Mouse (Mus musculus): ENCODE data around the gene Dpp6. TPM values are rescaled to one million over a fixed set of nuclear protein-coding genes. Genes with fewer than 3 reads are reported as not detected.

The Dpp6 gene
- polyA plus RNA-seq, 1 experiment from 2014 or later: 0.17 TPM

DNA sequence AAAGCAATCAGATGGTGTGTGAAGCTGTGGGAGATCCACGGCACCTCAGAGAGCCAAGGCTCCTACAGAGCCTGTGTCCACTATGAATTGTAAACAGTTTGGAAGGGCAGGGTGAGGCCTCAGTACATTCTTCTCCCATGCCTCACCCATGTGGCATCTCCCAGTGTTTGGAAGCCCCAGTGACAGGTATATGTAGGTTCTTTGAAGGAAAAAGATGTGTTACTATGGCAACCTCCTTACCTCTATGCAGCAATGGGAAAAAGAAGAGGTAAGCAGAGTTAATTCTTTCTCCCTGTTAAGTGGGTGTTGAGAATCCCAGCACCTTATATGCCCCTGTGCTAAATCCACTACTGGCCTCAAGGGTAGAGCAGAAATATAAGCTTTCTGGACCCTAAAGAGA lies 351.5 kb downstream of the Dpp6 start:
- H3K4me3 ChIP-seq (ENCODE audit: low read depth, low read length): no peak overlapping the region
- WGBS (ENCODE audit: insufficient replicate concordance): 64% methylated on average over 1 of the region's 1 CpGs

DNA sequence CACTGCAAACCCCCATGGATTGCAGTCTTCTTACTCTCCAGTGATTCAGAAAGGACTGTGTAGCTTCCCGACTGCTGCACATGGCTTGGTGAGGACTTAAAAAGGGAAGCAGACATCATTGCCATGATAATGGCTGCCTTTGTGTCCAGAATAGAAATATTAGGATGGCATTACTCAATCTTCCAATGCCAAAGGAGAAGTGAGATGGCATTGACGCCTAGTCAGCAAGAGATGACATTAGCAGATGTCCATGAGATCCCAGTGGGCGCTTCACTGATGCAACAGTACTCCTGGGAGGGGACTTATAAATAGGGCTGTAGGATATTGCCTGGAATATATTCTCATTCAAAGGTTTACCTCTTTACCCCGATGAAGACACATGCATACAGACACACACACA lies 368.0 kb downstream of the Dpp6 start:
- Histone ChIP-seq H3K4me3 (ENCODE audit: low read depth, low read length) (no peak overlapping the region), H3K4me2 (ENCODE audit: low read depth, low read length) (no peak overlapping the region), H3K4me1 (ENCODE audit: control insufficient read depth, low read depth, low read length) (no peaks in the 10 kb centered on the region), H3K36me3 (ENCODE audit: control insufficient read depth, insufficient read depth) (no peaks in the 10 kb centered on the region), H3K9me3 (replicated peaks; ENCODE audit: control insufficient read depth, low read length) (no peaks in the 10 kb centered on the region), H3K9ac (ENCODE audit: low read depth, low read length) (no peak overlapping the region), H3K27ac (ENCODE audit: low read length) (no peak overlapping the region), H3K27me3 (ENCODE audit: control insufficient read depth, insufficient read depth, low read depth, low read length) (no peaks in the 10 kb centered on the region)
- WGBS (ENCODE audit: insufficient replicate concordance): 50% methylated on average over 4 of the region's 4 CpGs
- ATAC-seq (ENCODE audit: low read depth): no peak

More for the DNA sequence above, 351.5 kb downstream of the Dpp6 start:
- Histone ChIP-seq H3K9me3 (replicated peaks; ENCODE audit: control insufficient read depth, low read length) (no peaks in the 10 kb centered on the region), H3K27me3 (ENCODE audit: control insufficient read depth, insufficient read depth, low read depth, low read length) (no peaks in the 10 kb centered on the region), H3K4me1 (ENCODE audit: control insufficient read depth, low read depth, low read length) (no peaks in the 10 kb centered on the region), H3K36me3 (ENCODE audit: control insufficient read depth, insufficient read depth) (no peaks in the 10 kb centered on the region), H3K9ac (ENCODE audit: low read depth, low read length) (no peak overlapping the region), H3K27ac (ENCODE audit: low read length) (no peak overlapping the region), H3K4me2 (ENCODE audit: low read depth, low read length) (no peak overlapping the region)
- no peak for ATAC-seq (ENCODE audit: low read depth)

DNA sequence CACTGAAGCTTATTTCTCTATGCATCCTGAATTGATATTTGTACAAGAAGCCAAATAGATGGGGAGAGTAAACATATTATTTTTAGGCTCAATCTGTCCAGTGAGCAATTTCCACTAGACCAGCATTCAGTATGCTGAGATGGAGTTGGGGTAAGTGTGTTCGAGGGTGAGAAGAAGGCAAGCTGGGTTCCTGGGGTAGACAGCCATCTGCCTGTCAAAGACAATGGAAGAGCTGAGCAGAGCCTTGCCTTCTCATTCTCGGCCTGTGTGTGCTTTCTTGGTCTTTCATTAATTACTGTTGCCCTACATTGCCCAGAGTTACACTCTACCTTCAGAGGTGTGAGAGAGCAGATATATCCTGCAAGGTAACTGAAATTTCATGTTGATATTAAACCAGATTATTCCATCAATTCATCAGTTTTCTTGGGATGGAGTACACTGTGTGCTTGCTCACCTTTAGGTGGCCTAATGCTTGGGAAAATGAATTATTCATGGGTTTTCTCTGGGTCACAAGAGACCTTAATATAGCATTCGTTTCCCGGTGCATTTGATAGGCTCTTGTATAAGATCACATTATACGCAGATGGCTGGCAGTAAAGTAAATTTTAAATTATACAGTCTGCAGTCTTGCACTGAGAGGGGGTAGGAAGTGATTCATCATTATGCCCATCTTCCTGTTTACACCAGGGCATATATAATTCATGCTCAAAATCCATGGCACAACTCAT lies 374.4 kb downstream of the Dpp6 start:
- Histone ChIP-seq H3K27me3 (ENCODE audit: control insufficient read depth, insufficient read depth, low read depth, low read length) (no peaks in the 10 kb centered on the region), H3K4me2 (ENCODE audit: low read depth, low read length) (no peak overlapping the region), H3K27ac (ENCODE audit: low read length) (no peak overlapping the region), H3K36me3 (ENCODE audit: control insufficient read depth, insufficient read depth) (no peaks in the 10 kb centered on the region), H3K9me3 (replicated peaks; ENCODE audit: control insufficient read depth, low read length) (no peaks in the 10 kb centered on the region), H3K4me1 (ENCODE audit: control insufficient read depth, low read depth, low read length) (no peaks in the 10 kb centered on the region), H3K9ac (ENCODE audit: low read depth, low read length) (no peak overlapping the region), H3K4me3 (ENCODE audit: low read depth, low read length) (no peak overlapping the region)
- WGBS (ENCODE audit: insufficient replicate concordance): 54% methylated on average over 5 of the region's 5 CpGs
- no peak for ATAC-seq (ENCODE audit: low read depth)

DNA sequence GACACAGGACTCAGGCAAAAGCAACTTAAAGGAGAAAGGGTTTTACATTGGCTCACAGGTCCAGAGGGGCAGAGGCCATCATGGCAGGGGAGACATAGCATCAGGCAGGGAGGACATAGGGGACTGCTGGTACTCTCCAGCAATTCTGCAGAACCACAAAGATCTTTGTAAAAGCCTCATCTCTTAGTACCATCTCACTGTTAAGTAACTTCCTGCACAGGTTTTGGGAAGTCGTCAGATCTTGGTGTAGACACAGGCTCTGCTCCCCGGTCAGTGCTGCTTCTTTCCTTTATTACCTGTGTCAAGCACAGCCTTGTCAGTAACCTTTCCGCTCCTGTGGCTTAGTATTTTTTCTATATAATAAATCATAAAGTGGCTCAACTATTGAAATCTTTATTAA lies 377.2 kb downstream of the Dpp6 start:
- no peak for ATAC-seq (ENCODE audit: low read depth)
- Histone ChIP-seq H3K4me2 (ENCODE audit: low read depth, low read length) (no peak overlapping the region), H3K9ac (ENCODE audit: low read depth, low read length) (no peak overlapping the region), H3K36me3 (ENCODE audit: control insufficient read depth, insufficient read depth) (no peaks in the 10 kb centered on the region), H3K4me1 (ENCODE audit: control insufficient read depth, low read depth, low read length) (no peaks in the 10 kb centered on the region), H3K27ac (ENCODE audit: low read length) (no peak overlapping the region), H3K9me3 (replicated peaks; ENCODE audit: control insufficient read depth, low read length) (no peaks in the 10 kb centered on the region), H3K27me3 (ENCODE audit: control insufficient read depth, insufficient read depth, low read depth, low read length) (no peaks in the 10 kb centered on the region), H3K4me3 (ENCODE audit: low read depth, low read length) (no peak overlapping the region)
- 34% methylated on average over 3 of the region's 3 CpGs for WGBS (ENCODE audit: insufficient replicate concordance)

DNA sequence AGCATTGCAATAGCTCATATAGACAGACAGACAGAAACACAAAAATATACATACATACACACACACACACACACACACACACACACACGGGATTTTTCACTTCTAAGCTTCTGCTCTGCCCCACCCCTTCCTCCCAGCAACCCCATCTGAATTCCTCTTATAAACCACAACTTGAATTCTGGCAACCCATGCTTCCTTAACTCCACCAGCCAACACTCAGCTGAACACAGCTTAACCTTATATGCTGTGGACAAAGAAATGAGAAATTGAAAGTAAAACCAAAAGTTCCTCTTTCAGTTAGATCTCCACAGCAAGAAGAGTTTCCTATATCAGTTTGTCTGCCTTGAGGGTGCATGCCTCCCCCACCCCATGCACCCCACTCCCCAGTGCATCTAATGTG lies 378.0 kb downstream of the Dpp6 start:
- H3K36me3 ChIP-seq (ENCODE audit: control insufficient read depth, insufficient read depth): no peaks in the 10 kb centered on the region
- H3K4me2 ChIP-seq (ENCODE audit: low read depth, low read length): no peak overlapping the region
- no peak overlapping the region for H3K4me3 ChIP-seq (ENCODE audit: low read depth, low read length)
- H3K27ac ChIP-seq (ENCODE audit: low read length): no peak overlapping the region
- H3K9ac ChIP-seq (ENCODE audit: low read depth, low read length): no peak overlapping the region
- 20% methylated on average over 1 of the region's 1 CpGs for WGBS (ENCODE audit: insufficient replicate concordance)
- H3K27me3 ChIP-seq (ENCODE audit: control insufficient read depth, insufficient read depth, low read depth, low read length): no peaks in the 10 kb centered on the region
- no peaks in the 10 kb centered on the region for H3K4me1 ChIP-seq (ENCODE audit: control insufficient read depth, low read depth, low read length)
- ATAC-seq (ENCODE audit: low read depth): no peak
- no peaks in the 10 kb centered on the region for H3K9me3 ChIP-seq (replicated peaks; ENCODE audit: control insufficient read depth, low read length)

DNA sequence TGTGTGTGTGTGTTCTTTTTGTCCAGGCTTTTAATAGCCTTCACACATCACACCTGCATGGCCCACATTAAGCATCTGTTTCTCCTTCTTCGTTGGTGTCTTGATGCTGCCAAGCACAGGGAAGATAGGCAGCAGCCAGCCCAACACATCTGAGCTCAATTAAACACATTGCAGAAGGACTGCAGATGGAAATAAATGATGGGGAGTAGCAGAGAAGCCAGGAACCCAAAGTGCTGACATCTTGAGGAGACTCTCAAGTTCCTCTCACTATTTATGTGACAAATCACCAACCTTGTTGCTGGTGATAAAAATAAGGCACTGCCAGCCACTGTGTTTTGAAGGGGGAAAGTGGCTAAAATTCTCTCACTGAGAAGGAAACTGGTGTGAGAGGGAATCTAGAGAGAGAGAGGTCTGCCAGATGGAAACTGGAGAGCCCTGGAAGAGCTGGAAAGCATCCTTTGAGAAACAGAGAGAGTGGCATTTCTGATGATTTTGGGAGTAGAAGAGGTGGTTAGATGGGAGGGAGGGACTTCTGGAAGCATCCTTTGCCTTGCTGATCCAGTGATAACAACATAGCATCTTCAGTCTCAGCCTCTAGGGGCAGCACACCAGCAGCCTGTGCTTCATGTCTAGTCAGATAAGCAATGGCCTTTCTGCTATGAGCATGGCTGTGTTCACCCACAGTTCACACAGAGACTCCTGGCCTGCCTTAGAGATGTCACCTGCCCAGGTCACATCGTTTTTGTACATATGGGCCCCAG lies 383.8 kb downstream of the Dpp6 start:
- Histone ChIP-seq H3K4me3 (ENCODE audit: low read depth, low read length) (no peak overlapping the region), H3K36me3 (ENCODE audit: control insufficient read depth, insufficient read depth) (no peaks in the 10 kb centered on the region), H3K9ac (ENCODE audit: low read depth, low read length) (no peak overlapping the region), H3K27me3 (ENCODE audit: control insufficient read depth, insufficient read depth, low read depth, low read length) (no peaks in the 10 kb centered on the region), H3K4me1 (ENCODE audit: control insufficient read depth, low read depth, low read length) (no peaks in the 10 kb centered on the region), H3K27ac (ENCODE audit: low read length) (no peak overlapping the region), H3K9me3 (replicated peaks; ENCODE audit: control insufficient read depth, low read length) (no peaks in the 10 kb centered on the region), H3K4me2 (ENCODE audit: low read depth, low read length) (no peak overlapping the region)
- 38% methylated on average over 2 of the region's 2 CpGs for WGBS (ENCODE audit: insufficient replicate concordance)
- no peak for ATAC-seq (ENCODE audit: low read depth)

DNA sequence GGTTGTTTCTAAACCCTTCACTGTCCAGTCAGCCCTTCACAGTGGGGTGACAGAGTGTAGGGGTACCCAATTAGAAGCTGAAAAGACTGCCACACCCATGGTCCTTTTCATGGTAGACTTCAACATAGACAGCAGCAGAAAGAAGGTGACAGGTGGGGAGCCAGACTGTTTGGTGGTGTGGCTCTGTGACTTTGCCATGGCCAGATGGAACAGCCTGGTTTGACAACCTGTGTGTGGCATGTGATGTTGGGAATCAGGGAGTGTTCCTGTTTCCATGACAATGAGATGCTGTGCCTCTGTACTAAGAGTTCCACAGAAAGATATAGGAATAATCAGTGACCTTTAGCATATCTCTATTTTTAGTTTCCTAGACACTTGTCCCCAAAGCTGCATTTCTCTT lies 386.1 kb downstream of the Dpp6 start:
- Histone ChIP-seq H3K4me2 (ENCODE audit: low read depth, low read length) (no peak overlapping the region), H3K4me1 (ENCODE audit: control insufficient read depth, low read depth, low read length) (no peaks in the 10 kb centered on the region), H3K27me3 (ENCODE audit: control insufficient read depth, insufficient read depth, low read depth, low read length) (no peaks in the 10 kb centered on the region), H3K9ac (ENCODE audit: low read depth, low read length) (no peak overlapping the region), H3K27ac (ENCODE audit: low read length) (no peak overlapping the region), H3K36me3 (ENCODE audit: control insufficient read depth, insufficient read depth) (no peaks in the 10 kb centered on the region), H3K9me3 (replicated peaks; ENCODE audit: control insufficient read depth, low read length) (no peaks in the 10 kb centered on the region), H3K4me3 (ENCODE audit: low read depth, low read length) (no peak overlapping the region)
- ATAC-seq (ENCODE audit: low read depth): no peak

DNA sequence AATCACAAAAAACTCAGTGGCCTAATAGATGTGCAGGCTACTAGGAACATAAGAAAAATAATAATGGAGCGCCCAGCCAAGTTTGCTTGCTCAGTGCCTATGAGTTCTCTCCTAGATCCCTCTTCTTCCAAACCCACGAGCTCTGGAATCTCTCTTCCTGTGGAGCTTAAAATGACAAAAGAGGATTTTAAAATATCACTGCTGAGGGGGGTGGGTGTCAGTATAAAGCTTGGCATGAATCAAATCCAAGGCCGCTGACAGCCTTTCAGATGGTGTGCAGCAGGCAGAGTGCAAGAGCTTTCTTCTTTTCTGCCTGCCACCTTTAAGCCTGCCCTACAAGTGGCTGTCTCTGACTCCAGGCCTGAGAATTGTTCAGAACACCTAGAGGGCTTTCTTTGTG lies 387.7 kb downstream of the Dpp6 start:
- 55% methylated on average over 3 of the region's 3 CpGs for WGBS (ENCODE audit: insufficient replicate concordance)
- H3K4me1 ChIP-seq (ENCODE audit: control insufficient read depth, low read depth, low read length): no peaks in the 10 kb centered on the region
- no peak overlapping the region for H3K4me2 ChIP-seq (ENCODE audit: low read depth, low read length)
- H3K27me3 ChIP-seq (ENCODE audit: control insufficient read depth, insufficient read depth, low read depth, low read length): no peaks in the 10 kb centered on the region
- no peaks in the 10 kb centered on the region for H3K36me3 ChIP-seq (ENCODE audit: control insufficient read depth, insufficient read depth)
- ATAC-seq (ENCODE audit: low read depth): no peak
- no peak overlapping the region for H3K27ac ChIP-seq (ENCODE audit: low read length)
- no peak overlapping the region for H3K4me3 ChIP-seq (ENCODE audit: low read depth, low read length)
- H3K9ac ChIP-seq (ENCODE audit: low read depth, low read length): no peak overlapping the region
- no peaks in the 10 kb centered on the region for H3K9me3 ChIP-seq (replicated peaks; ENCODE audit: control insufficient read depth, low read length)

DNA sequence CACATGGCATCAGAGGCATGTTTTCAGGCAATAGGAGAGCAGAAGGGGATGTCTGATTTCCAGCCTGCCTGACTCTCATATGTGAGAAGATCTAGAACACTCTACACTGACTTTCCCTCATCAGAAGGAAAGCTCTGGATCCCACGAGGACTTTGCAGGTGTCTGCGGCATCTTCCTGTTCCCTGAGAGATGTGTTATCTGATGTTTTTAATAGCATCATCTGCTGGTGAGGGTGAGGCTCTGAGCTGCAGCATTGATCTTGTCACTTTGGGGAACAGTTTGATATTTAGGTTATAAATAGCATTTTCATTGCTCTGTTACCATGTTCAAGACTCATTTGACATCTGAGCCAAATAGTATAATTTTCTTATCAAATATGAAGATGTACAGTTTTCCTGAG lies 388.8 kb downstream of the Dpp6 start:
- no peaks in the 10 kb centered on the region for H3K4me1 ChIP-seq (ENCODE audit: control insufficient read depth, low read depth, low read length)
- no peak overlapping the region for H3K27ac ChIP-seq (ENCODE audit: low read length)
- no peaks in the 10 kb centered on the region for H3K36me3 ChIP-seq (ENCODE audit: control insufficient read depth, insufficient read depth)
- H3K9ac ChIP-seq (ENCODE audit: low read depth, low read length): no peak overlapping the region
- H3K4me3 ChIP-seq (ENCODE audit: low read depth, low read length): no peak overlapping the region
- ATAC-seq (ENCODE audit: low read depth): no peak
- no peaks in the 10 kb centered on the region for H3K9me3 ChIP-seq (replicated peaks; ENCODE audit: control insufficient read depth, low read length)
- H3K27me3 ChIP-seq (ENCODE audit: control insufficient read depth, insufficient read depth, low read depth, low read length): no peaks in the 10 kb centered on the region
- no peak overlapping the region for H3K4me2 ChIP-seq (ENCODE audit: low read depth, low read length)
- WGBS (ENCODE audit: insufficient replicate concordance): 54% methylated on average over 2 of the region's 2 CpGs

Data from liver, embryonic 16.5 days (tissue).